Mouse (Mus musculus): ENCODE results near the gene Tulp4.

- TF ChIP-seq POLR2A (IDR thresholded peaks at IDR 0.05; ENCODE audit: extremely low read depth, insufficient read depth, low read length) = no peak
- TF ChIP-seq CTCF (IDR thresholded peaks at IDR 0.05; ENCODE audit: low read depth, low read length) = no peak
Measured at GRCm38 (mm10) chr17:6211721-6212120, 105.5 kb downstream of the Tulp4 start.

Data from liver, adult 2 months (tissue).